Mouse (Mus musculus) T-helper 17 cell (primary cell): Measurements from ENCODE around the gene Parn.

ENCODE experiments used
- in situ Hi-C, 2 experiments: fragments of 300-600 bp; cut with MboI, MseI; formaldehyde crosslinking; loops; 1 replicate in 1 of 2; 2 replicates in 1 of 2; pipeline ENCODE4 v1.15.1; 2025; ENCODE audit warnings: high pct_unique_total_duplicates in 2 of 2

The Parn gene

GRCm38 (mm10) chr16:13638198-13638597 lies 29.8 kb downstream of the Parn start:
- in situ Hi-C loops: loop anchor here in 1 of 2 experiments (25.0 kb wide), 1 partner anchor 526 kb away; the partner anchor contains the start of gene Ercc4

GRCm38 (mm10) chr16:13628345-13628744 lies 39.6 kb downstream of the Parn start:
- in situ Hi-C loops: loop anchor here in 1 of 2 experiments (25.0 kb wide), 1 partner anchor 516 kb away; the partner anchor contains the start of gene Ercc4

GRCm38 (mm10) chr16:13621745-13622507 lies 46.0 kb downstream of the Parn start:
- in situ Hi-C loops: no loop called here

GRCm38 (mm10) chr16:13620194-13620593 lies 47.8 kb downstream of the Parn start:
- in situ Hi-C loops: no loop called here

- in situ Hi-C loops: no loop called here
These were observed 52.7 kb downstream of the Parn start for GRCm38 (mm10) chr16:13615276-13615675.

GRCm38 (mm10) chr16:13612571-13612970 lies 55.4 kb downstream of the Parn start:
- in situ Hi-C loops: no loop called here

- in situ Hi-C loops: no loop called here
These were observed 55.9 kb downstream of the Parn start for GRCm38 (mm10) chr16:13612058-13612457.

- in situ Hi-C loops: no loop called here
These were observed 56.6 kb downstream of the Parn start for GRCm38 (mm10) chr16:13611399-13611798.

- in situ Hi-C loops: no loop called here
These were observed 57.0 kb downstream of the Parn start for GRCm38 (mm10) chr16:13610951-13611381.

GRCm38 (mm10) chr16:13608705-13609085 lies 59.3 kb downstream of the Parn start:
- in situ Hi-C loops: no loop called here

- in situ Hi-C loops: no loop called here
These were observed 59.8 kb downstream of the Parn start for GRCm38 (mm10) chr16:13607987-13608704.

- in situ Hi-C loops: no loop called here
These were observed 65.2 kb downstream of the Parn start for GRCm38 (mm10) chr16:13602779-13603178.

- in situ Hi-C loops: no loop called here
These were observed 78.9 kb downstream of the Parn start for GRCm38 (mm10) chr16:13589049-13589408.

GRCm38 (mm10) chr16:13588182-13589048 lies 79.6 kb downstream of the Parn start:
- in situ Hi-C loops: no loop called here

- in situ Hi-C loops: no loop called here
These were observed 82.7 kb downstream of the Parn start for GRCm38 (mm10) chr16:13585234-13585633.

GRCm38 (mm10) chr16:13580784-13581183 lies 87.2 kb downstream of the Parn start:
- in situ Hi-C loops: no loop called here

- in situ Hi-C loops: no loop called here
These were observed 88.0 kb downstream of the Parn start for GRCm38 (mm10) chr16:13580016-13580415.

GRCm38 (mm10) chr16:13575306-13575705 lies 92.7 kb downstream of the Parn start:
- in situ Hi-C loops: no loop called here

GRCm38 (mm10) chr16:13568280-13568679 lies 99.7 kb downstream of the Parn start:
- in situ Hi-C loops: no loop called here

- in situ Hi-C loops: no loop called here
These were observed 100.4 kb downstream of the Parn start for GRCm38 (mm10) chr16:13567614-13568013.

GRCm38 (mm10) chr16:13566351-13566750 lies 101.6 kb downstream of the Parn start:
- in situ Hi-C loops: no loop called here

- in situ Hi-C loops: no loop called here
These were observed 102.7 kb downstream of the Parn start for GRCm38 (mm10) chr16:13565291-13565690.
